Mouse (Mus musculus) CH12.LX (cell line): ENCODE results near the gene Trim15. TPM values are rescaled to one million over a fixed set of nuclear protein-coding genes. Genes with fewer than 3 reads are reported as not detected.

Experiments
- DNase-seq: peaks from one replicate; pipeline ENCODE4 v3.0.0-alpha.2; 2013; ENCODE audit errors: extremely low read depth
- H3K27ac ChIP-seq: 2 replicates; pipeline ENCODE4 v1.5.1; 2012; ENCODE audit warnings: low read depth, mild to moderate bottlenecking, control low read depth, moderate library complexity; ENCODE audit not compliant: insufficient read depth
- H3K27me3 ChIP-seq: replicated peaks from 2 replicates; pipeline ENCODE3; 2012; ENCODE audit warnings: inconsistent platforms
- H3K36me3 ChIP-seq, 2 experiments: replicated peaks in 1 of 2; 2 replicates each; pipeline versions ENCODE3 to v1.6.1; 2012; ENCODE audit warnings: inconsistent platforms in 1 of 2, low read length in 1 of 2, mild to moderate bottlenecking in 1 of 2, mixed read lengths in 1 of 2, moderate library complexity in 1 of 2; ENCODE audit not compliant: control insufficient read depth in 1 of 2, insufficient read depth in 1 of 2
- H3K4me1 ChIP-seq, 2 experiments: 2 replicates each; pipeline ENCODE4 v1.6.1; 2012; ENCODE audit warnings: inconsistent platforms in 1 of 2, moderate library complexity in 1 of 2; ENCODE audit not compliant: insufficient read depth in 2 of 2, control insufficient read depth in 1 of 2
- H3K4me2 ChIP-seq: 2 replicates; pipeline ENCODE4 v1.6.1; 2012; ENCODE audit warnings: low read depth, mild to moderate bottlenecking, control low read depth; ENCODE audit not compliant: poor library complexity, insufficient read depth, severe bottlenecking
- H3K4me3 ChIP-seq, 3 experiments: fragments of 150-350 bp in 1 of 3; sonication (generic) in 1 of 3; replicated peaks in 1 of 3; 2 replicates each; pipeline versions ENCODE3 to v1.5.1; 2011 to 2012; ENCODE audit warnings: low read depth in 2 of 3, low read length in 2 of 3, mild to moderate bottlenecking in 2 of 3, moderate library complexity in 2 of 3, control low read depth in 1 of 3, improper control_type of control experiment in 1 of 3, inconsistent platforms in 1 of 3, mixed read lengths in 1 of 3; ENCODE audit not compliant: poor library complexity in 1 of 3
- H3K79me2 ChIP-seq: replicated peaks from 2 replicates; pipeline ENCODE4 v1.6.1; 2012; ENCODE audit warnings: mild to moderate bottlenecking, moderate library complexity; ENCODE audit not compliant: control insufficient read depth, poor library complexity, insufficient read depth, severe bottlenecking; ENCODE audit errors: extremely low read depth
- H3K9ac ChIP-seq: 2 replicates; pipeline ENCODE4 v1.6.1; 2012; ENCODE audit warnings: low read depth, mild to moderate bottlenecking, control low read depth, moderate library complexity; ENCODE audit not compliant: insufficient read depth
- H3K9me3 ChIP-seq: replicated peaks from 2 replicates; pipeline ENCODE3; 2012; ENCODE audit warnings: low read length, inconsistent platforms, mixed read lengths
- BHLHE40 ChIP-seq: IDR thresholded peaks from 2 replicates; pipeline ENCODE4 v1.6.1; 2011; ENCODE audit warnings: mild to moderate bottlenecking, low read depth, low read length, improper control_type of control experiment
- CHD1 ChIP-seq: IDR thresholded peaks from 2 replicates; pipeline ENCODE4 v1.6.1; 2012; ENCODE audit warnings: low read depth, low read length, improper control_type of control experiment, inconsistent platforms
- CHD2 ChIP-seq: IDR thresholded peaks from 2 replicates; pipeline ENCODE4 v1.6.1; 2011; ENCODE audit warnings: low read length, improper control_type of control experiment
- CTCF ChIP-seq, 2 experiments: IDR thresholded peaks in 1 of 2; conservative IDR thresholded peaks in 1 of 2; 2 replicates each; pipeline ENCODE4 v1.5.1; 2011 to 2012; ENCODE audit warnings: low read depth in 2 of 2, low read length in 2 of 2, improper control_type of control experiment in 1 of 2, inconsistent platforms in 1 of 2, mild to moderate bottlenecking in 1 of 2, moderate library complexity in 1 of 2
- ETS1 ChIP-seq: conservative IDR thresholded peaks from 2 replicates; pipeline ENCODE4 v1.6.1; 2012; ENCODE audit warnings: low read depth, mild to moderate bottlenecking, inconsistent platforms, low read length, improper control_type of control experiment, moderate library complexity
- HCFC1 ChIP-seq: IDR thresholded peaks from 2 replicates; pipeline ENCODE4 v1.6.1; 2012; ENCODE audit warnings: low read depth, mild to moderate bottlenecking, inconsistent platforms, low read length, improper control_type of control experiment
- JUN ChIP-seq: IDR thresholded peaks from 2 replicates; pipeline ENCODE4 v1.6.1; 2011; ENCODE audit warnings: low read depth, mild to moderate bottlenecking, low read length, improper control_type of control experiment, moderate library complexity; ENCODE audit not compliant: insufficient read depth
- JUND ChIP-seq: conservative IDR thresholded peaks from 2 replicates; pipeline ENCODE4 v1.6.1; 2011; ENCODE audit warnings: low read depth, low read length, improper control_type of control experiment
- MAX ChIP-seq: IDR thresholded peaks from 2 replicates; pipeline ENCODE4 v1.6.1; 2011; ENCODE audit warnings: low read length, improper control_type of control experiment
- MAZ ChIP-seq: IDR thresholded peaks from 2 replicates; pipeline ENCODE4 v1.6.1; 2012; ENCODE audit warnings: low read depth, mild to moderate bottlenecking, inconsistent platforms, low read length, improper control_type of control experiment, moderate library complexity
- MEF2A ChIP-seq: IDR thresholded peaks from 2 replicates; pipeline ENCODE4 v1.6.1; 2014; ENCODE audit warnings: low read depth, mild to moderate bottlenecking, inconsistent platforms, low read length, improper control_type of control experiment, borderline replicate concordance
- MYC ChIP-seq: IDR thresholded peaks from 2 replicates; pipeline ENCODE4 v1.6.1; 2011; ENCODE audit warnings: low read depth, mild to moderate bottlenecking, improper control_type of control experiment, low read length
- NELFE ChIP-seq: IDR thresholded peaks from 2 replicates; pipeline ENCODE4 v1.6.1; 2011; ENCODE audit warnings: low read depth, low read length, improper control_type of control experiment
- PAX5 ChIP-seq: IDR thresholded peaks from 2 replicates; pipeline ENCODE4 v1.6.1; 2012; ENCODE audit warnings: low read length, inconsistent platforms, mixed read lengths
- POLR2A ChIP-seq: IDR thresholded peaks from 2 replicates; pipeline ENCODE4 v1.6.1; 2011; ENCODE audit warnings: low read depth, mild to moderate bottlenecking, improper control_type of control experiment, low read length
- POLR2AphosphoS2 ChIP-seq: IDR thresholded peaks from 2 replicates; pipeline ENCODE4 v1.6.1; 2011; ENCODE audit warnings: low read depth, low read length, improper control_type of control experiment
- SIN3A ChIP-seq: IDR thresholded peaks from 2 replicates; pipeline ENCODE4 v1.6.1; 2012; ENCODE audit warnings: low read length, improper control_type of control experiment, inconsistent platforms
- SMC3 ChIP-seq: IDR thresholded peaks from 2 replicates; pipeline ENCODE4 v1.6.1; 2011; ENCODE audit warnings: low read depth, low read length, improper control_type of control experiment
- TBP ChIP-seq: conservative IDR thresholded peaks from 2 replicates; pipeline ENCODE4 v1.6.1; 2011; ENCODE audit warnings: low read depth, low read length, improper control_type of control experiment
- UBTF ChIP-seq: IDR thresholded peaks from 2 replicates; pipeline ENCODE4 v1.6.1; 2012; ENCODE audit warnings: low read depth, mild to moderate bottlenecking, inconsistent platforms, low read length, improper control_type of control experiment, moderate library complexity
- ZKSCAN1 ChIP-seq: IDR thresholded peaks from 2 replicates; pipeline ENCODE4 v1.6.1; 2012; ENCODE audit warnings: low read depth, inconsistent platforms, low read length, improper control_type of control experiment, borderline replicate concordance
- ZMIZ1 ChIP-seq: IDR thresholded peaks from 2 replicates; pipeline ENCODE4 v1.6.1; 2012; ENCODE audit warnings: low read depth, mild to moderate bottlenecking, inconsistent platforms, low read length, improper control_type of control experiment
- dilution Hi-C: fragments of 300-500 bp; cut with MboI; formaldehyde crosslinking; loops from 2 replicates; pipeline ENCODE4 v1.14.3; 2020; ENCODE audit warnings: low sequenced_read_pairs; ENCODE audit not compliant: extremely low pct_unique_long_range_greater_than_20kb, extremely low pct_ligation_motif_present
- in situ Hi-C: fragments of 300-500 bp; cut with MboI; formaldehyde crosslinking; loops from 3 replicates; pipeline ENCODE4 v1.14.3; 2019; ENCODE audit warnings: low sequenced_read_pairs, low pct_ligation_motif_present, low pct_unique_long_range_greater_than_20kb, mixed read lengths
- polyA plus RNA-seq: library from polyadenylated mRNA; unstranded; fragments of >175 nt; gene quantifications from 2 replicates; pipeline ENCODE4 v1.2.1, GENCODE M21; 2012; ENCODE audit warnings: low read depth; ENCODE audit not compliant: insufficient read length
- total RNA-seq, 2 experiments: library from RNA; depleted of rRNA; stranded (reverse); fragments of 300-350 nt in 1 of 2; fragments of >200 nt in 1 of 2; gene quantifications; 2 replicates each; pipeline ENCODE4 v1.2.3; 2012 to 2014

Gene Trim15
- total and polyA plus RNA-seq, 3 experiments: not detected

GRCm38 (mm10) chr17:36840961-36841445, 26.0 kb downstream of the Trim15 start:
- Histone ChIP-seq H3K36me3 (peaks cover 6 to 53% of the 10 kb centered on the region in 2 experiments), H3K27ac (no peak overlapping the region), H3K79me2 (peaks cover 3% of the 10 kb centered on the region), H3K9ac (no peak overlapping the region), H3K4me2 (no peak overlapping the region), H3K4me3 (no peak overlapping the region), H3K27me3 (no peaks in the 10 kb centered on the region), H3K4me1 (peaks cover 8 to 59% of the 10 kb centered on the region in 2 experiments), H3K9me3 (no peaks in the 10 kb centered on the region)
- in situ Hi-C loops (no loop called here), dilution Hi-C loops (no loop called here)
- TF ChIP-seq CHD1 (no peak), CTCF (conservative IDR thresholded peaks at IDR 0.05 in 1 of 2, IDR thresholded peaks at IDR 0.05 in 1 of 2; ENCODE audit: low read depth in 2 of 2, low read length in 2 of 2) (no peak), SIN3A (no peak), MAZ (no peak), MAX (no peak), POLR2A (no peak), UBTF (no peak), TBP (no peak), POLR2AphosphoS2 (no peak)
- no peak for DNase-seq

- Histone ChIP-seq H3K27ac (no peak overlapping the region), H3K9me3 (no peaks in the 10 kb centered on the region), H3K4me3 (no peak overlapping the region), H3K9ac (no peak overlapping the region), H3K79me2 (peaks cover 3% of the 10 kb centered on the region), H3K4me2 (no peak overlapping the region), H3K36me3 (peaks cover 6 to 44% of the 10 kb centered on the region in 2 experiments), H3K27me3 (no peaks in the 10 kb centered on the region), H3K4me1 (peaks cover 8 to 53% of the 10 kb centered on the region in 2 experiments)
- DNase-seq: no peak
- TF ChIP-seq PAX5: no peak
- no peak for TF ChIP-seq CTCF (conservative IDR thresholded peaks at IDR 0.05 in 1 of 2, IDR thresholded peaks at IDR 0.05 in 1 of 2; ENCODE audit: low read depth in 2 of 2, low read length in 2 of 2)
- no peak for TF ChIP-seq CHD1
- TF ChIP-seq NELFE: no peak
- no peak for TF ChIP-seq MYC
- no peak for TF ChIP-seq HCFC1
- no peak for TF ChIP-seq MAX
- no peak for TF ChIP-seq SMC3
- TF ChIP-seq SIN3A: no peak
- no peak for TF ChIP-seq BHLHE40
- TF ChIP-seq POLR2AphosphoS2: no peak
- no peak for TF ChIP-seq MAZ
- TF ChIP-seq JUN: no peak
- TF ChIP-seq CHD2: no peak
- no peak for TF ChIP-seq ETS1
- TF ChIP-seq JUND: no peak
- TF ChIP-seq ZKSCAN1: no peak
- TF ChIP-seq MEF2A: no peak
- no peak for TF ChIP-seq ZMIZ1
- dilution Hi-C loops (no loop called here), in situ Hi-C loops (no loop called here)
Observed at GRCm38 (mm10) chr17:36839931-36840330, 27.1 kb downstream of the Trim15 start.
